Mouse (Mus musculus): ENCODE data around the gene Nab2. TPM values are rescaled to one million over a fixed set of nuclear protein-coding genes. Genes with fewer than 3 reads are reported as not detected.

Nab2 gene
- polyA plus RNA-seq, 1 experiment from 2014 or later, result 19.8 TPM

DNA sequence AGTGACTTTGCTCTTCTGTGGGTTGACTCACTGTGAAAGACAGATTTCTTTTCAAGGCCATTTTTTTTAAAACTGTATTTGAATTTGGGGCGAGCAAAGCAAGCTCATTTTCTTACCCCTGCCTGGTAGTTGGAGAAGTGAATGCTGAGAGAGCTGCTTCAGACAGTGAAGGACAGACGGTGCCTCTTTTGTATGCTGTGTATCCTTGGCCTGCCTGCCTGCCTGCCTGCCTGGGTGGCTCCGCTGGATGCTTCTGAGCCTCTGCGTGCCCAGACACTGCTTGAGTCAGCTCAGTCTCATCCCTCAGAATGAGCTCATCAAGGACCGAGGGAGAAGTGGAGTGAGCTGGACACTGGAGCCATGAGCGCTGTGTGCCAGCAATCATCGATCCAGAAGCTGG lies 30.6 kb upstream of the Nab2 start:
- H3K36me3 ChIP-seq (ENCODE audit: control insufficient read depth, insufficient read depth, low read length), result peaks cover 33% of the 10 kb centered on the region; the same call in 1 of the 2 replicates
- H3K4me3 ChIP-seq (ENCODE audit: low read length), result no peak overlapping the region
- no peaks in the 10 kb centered on the region for H3K27me3 ChIP-seq (ENCODE audit: control insufficient read depth, insufficient read depth, low read length)
- WGBS, result 93% methylated on average over 7 of the region's 7 CpGs
- no peak for ATAC-seq (ENCODE audit: low FRiP score, low TSS enrichment)
- no peaks in the 10 kb centered on the region for H3K9me3 ChIP-seq (ENCODE audit: control insufficient read depth, low read length)
- no peak overlapping the region for H3K4me2 ChIP-seq (replicated peaks; ENCODE audit: low read depth, low read length)
- H3K9ac ChIP-seq (ENCODE audit: low read depth, low read length), result no peak overlapping the region
- H3K4me1 ChIP-seq (ENCODE audit: control insufficient read depth, insufficient read depth, low read length), result no peaks in the 10 kb centered on the region
- H3K27ac ChIP-seq (ENCODE audit: low read depth, low read length), result no peak overlapping the region

- H3K27ac ChIP-seq (ENCODE audit: low read depth, low read length), result no peak overlapping the region
- no peak overlapping the region for H3K4me2 ChIP-seq (replicated peaks; ENCODE audit: low read depth, low read length)
- H3K4me1 ChIP-seq (ENCODE audit: control insufficient read depth, insufficient read depth, low read length), result no peaks in the 10 kb centered on the region
- 90% methylated on average over 7 of the region's 7 CpGs for WGBS
- H3K27me3 ChIP-seq (ENCODE audit: control insufficient read depth, insufficient read depth, low read length), result no peaks in the 10 kb centered on the region
- H3K9me3 ChIP-seq (ENCODE audit: control insufficient read depth, low read length), result no peaks in the 10 kb centered on the region
- H3K9ac ChIP-seq (ENCODE audit: low read depth, low read length), result no peak overlapping the region
- H3K4me3 ChIP-seq (ENCODE audit: low read length), result no peak overlapping the region
- H3K36me3 ChIP-seq (ENCODE audit: control insufficient read depth, insufficient read depth, low read length), result peaks cover 53% of the 10 kb centered on the region; the same call in 1 of the 2 replicates
- no peak for ATAC-seq (ENCODE audit: low FRiP score, low TSS enrichment)
Measured at GRCm38 (mm10) chr10:127695775-127696174, 27.4 kb upstream of the Nab2 start.

- Histone ChIP-seq H3K27me3 (ENCODE audit: control insufficient read depth, insufficient read depth, low read length) (no peaks in the 10 kb centered on the region), H3K27ac (ENCODE audit: low read depth, low read length) (no peak overlapping the region), H3K4me3 (ENCODE audit: low read length) (no peak overlapping the region), H3K4me1 (ENCODE audit: control insufficient read depth, insufficient read depth, low read length) (no peaks in the 10 kb centered on the region), H3K9ac (ENCODE audit: low read depth, low read length) (no peak overlapping the region), H3K36me3 (ENCODE audit: control insufficient read depth, insufficient read depth, low read length) (peaks cover 61% of the 10 kb centered on the region; the same call in 1 of the 2 replicates), H3K4me2 (replicated peaks; ENCODE audit: low read depth, low read length) (no peak overlapping the region), H3K9me3 (ENCODE audit: control insufficient read depth, low read length) (no peaks in the 10 kb centered on the region)
- ATAC-seq (ENCODE audit: low FRiP score, low TSS enrichment), result no peak
- 54% methylated on average over 2 of the region's 2 CpGs for WGBS
Measured at GRCm38 (mm10) chr10:127694636-127695035, 26.3 kb upstream of the Nab2 start.

DNA sequence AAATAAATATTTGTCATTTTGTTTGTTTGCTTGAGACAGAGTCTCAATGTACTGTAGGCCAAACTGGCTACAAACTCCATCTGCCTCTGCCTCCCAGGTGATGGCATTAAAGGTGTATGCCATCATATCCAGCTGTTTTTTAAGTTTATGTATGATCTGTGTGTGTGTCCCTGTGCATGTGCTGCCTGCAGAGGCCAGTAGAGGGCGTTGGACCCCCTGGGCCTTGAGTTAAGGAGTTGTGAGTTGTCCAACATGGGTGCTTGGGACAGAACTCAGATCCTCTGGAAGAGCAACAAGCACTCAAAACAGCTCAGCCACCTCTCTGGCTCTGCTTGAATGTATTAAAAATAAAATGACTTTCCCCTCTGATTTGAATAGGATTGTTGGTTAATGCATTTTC lies 22.7 kb upstream of the Nab2 start:
- peaks cover 50% of the 10 kb centered on the region; the same call in 1 of the 2 replicates for H3K36me3 ChIP-seq (ENCODE audit: control insufficient read depth, insufficient read depth, low read length)
- ATAC-seq (ENCODE audit: low FRiP score, low TSS enrichment), result no peak

DNA sequence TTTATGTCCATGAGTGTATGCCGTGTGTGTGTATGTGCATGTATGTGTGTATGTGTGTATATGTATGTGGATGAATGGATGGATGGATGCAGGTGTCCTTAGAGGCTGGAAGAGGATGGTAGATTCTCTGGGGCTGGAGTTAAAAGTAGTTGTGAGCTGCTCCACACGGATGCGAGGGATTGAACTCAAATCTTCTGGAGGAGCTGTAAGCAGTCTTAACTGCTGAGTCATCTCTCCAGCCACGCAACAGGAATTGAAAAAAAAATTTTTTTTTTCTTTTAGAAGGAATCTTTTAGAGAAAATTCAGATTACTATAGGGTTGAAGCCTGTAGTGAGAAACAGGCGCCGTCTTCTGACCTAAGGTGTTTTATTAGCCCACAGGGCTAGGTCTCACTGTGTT lies 14.5 kb upstream of the Nab2 start:
- no peaks in the 10 kb centered on the region for H3K27me3 ChIP-seq (ENCODE audit: control insufficient read depth, insufficient read depth, low read length)
- no peaks in the 10 kb centered on the region for H3K36me3 ChIP-seq (ENCODE audit: control insufficient read depth, insufficient read depth, low read length)
- no peak overlapping the region for H3K4me3 ChIP-seq (ENCODE audit: low read length)
- H3K4me2 ChIP-seq (replicated peaks; ENCODE audit: low read depth, low read length), result no peak overlapping the region
- H3K9me3 ChIP-seq (ENCODE audit: control insufficient read depth, low read length), result no peaks in the 10 kb centered on the region
- no peaks in the 10 kb centered on the region for H3K4me1 ChIP-seq (ENCODE audit: control insufficient read depth, insufficient read depth, low read length)
- 84% methylated on average over 6 of the region's 6 CpGs for WGBS
- no peak overlapping the region for H3K27ac ChIP-seq (ENCODE audit: low read depth, low read length)
- no peak overlapping the region for H3K9ac ChIP-seq (ENCODE audit: low read depth, low read length)
- ATAC-seq (ENCODE audit: low FRiP score, low TSS enrichment), result no peak

More for the DNA sequence above, 22.7 kb upstream of the Nab2 start:
- Histone ChIP-seq H3K27ac (ENCODE audit: low read depth, low read length) (no peak overlapping the region), H3K9me3 (ENCODE audit: control insufficient read depth, low read length) (no peaks in the 10 kb centered on the region), H3K4me3 (ENCODE audit: low read length) (no peak overlapping the region), H3K27me3 (ENCODE audit: control insufficient read depth, insufficient read depth, low read length) (no peaks in the 10 kb centered on the region), H3K4me2 (replicated peaks; ENCODE audit: low read depth, low read length) (no peak overlapping the region), H3K9ac (ENCODE audit: low read depth, low read length) (no peak overlapping the region), H3K4me1 (ENCODE audit: control insufficient read depth, insufficient read depth, low read length) (no peaks in the 10 kb centered on the region)
- 14% methylated on average over 1 of the region's 1 CpGs for WGBS

DNA sequence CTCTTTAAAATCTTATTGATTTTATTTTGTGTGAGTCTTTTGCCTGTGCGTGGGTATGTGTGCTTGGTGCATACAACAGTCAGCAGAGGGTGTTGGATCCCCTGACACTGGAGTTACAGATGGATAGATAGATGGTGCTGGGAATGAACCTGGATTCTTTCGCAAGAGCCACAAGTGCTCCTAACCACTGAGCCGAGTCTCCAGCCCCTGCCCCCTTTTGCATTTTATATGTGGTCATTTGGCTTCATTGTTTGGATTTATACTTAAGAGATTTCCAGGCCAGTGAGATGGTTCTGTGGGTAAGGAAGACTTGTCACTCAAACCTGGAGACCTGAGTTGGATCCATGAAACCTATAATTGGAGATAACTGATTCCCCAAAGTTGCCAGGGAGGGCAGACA lies 11.5 kb upstream of the Nab2 start:
- Histone ChIP-seq H3K9ac (ENCODE audit: low read depth, low read length) (no peak overlapping the region), H3K9me3 (ENCODE audit: control insufficient read depth, low read length) (no peaks in the 10 kb centered on the region), H3K36me3 (ENCODE audit: control insufficient read depth, insufficient read depth, low read length) (no peaks in the 10 kb centered on the region), H3K27me3 (ENCODE audit: control insufficient read depth, insufficient read depth, low read length) (no peaks in the 10 kb centered on the region), H3K4me1 (ENCODE audit: control insufficient read depth, insufficient read depth, low read length) (no peaks in the 10 kb centered on the region), H3K27ac (ENCODE audit: low read depth, low read length) (no peak overlapping the region), H3K4me3 (ENCODE audit: low read length) (no peak overlapping the region), H3K4me2 (replicated peaks; ENCODE audit: low read depth, low read length) (no peak overlapping the region)
- WGBS, result 85% methylated on average over 3 of the region's 3 CpGs
- no peak for ATAC-seq (ENCODE audit: low FRiP score, low TSS enrichment)

DNA sequence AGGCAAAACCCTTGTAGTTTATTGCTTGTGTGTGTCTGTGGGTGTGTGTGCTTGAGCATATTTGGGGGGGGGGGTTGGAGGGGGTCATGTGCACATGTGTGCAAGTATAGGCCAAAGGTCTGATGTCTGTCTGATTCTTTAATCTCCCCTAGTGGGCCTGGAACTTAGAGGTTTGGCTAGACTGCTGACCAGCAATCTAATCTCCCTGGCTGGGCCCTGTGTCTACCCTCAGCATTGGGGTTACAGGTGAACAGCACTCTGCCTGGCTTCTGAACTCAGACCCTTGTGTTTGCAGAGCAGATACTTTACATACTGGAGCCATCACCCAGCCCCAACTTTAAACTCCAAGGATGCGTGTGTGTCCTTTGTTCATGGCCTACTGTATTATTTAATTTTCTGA lies 10.8 kb upstream of the Nab2 start:
- Histone ChIP-seq H3K9me3 (ENCODE audit: control insufficient read depth, low read length) (no peaks in the 10 kb centered on the region), H3K4me2 (replicated peaks; ENCODE audit: low read depth, low read length) (no peak overlapping the region), H3K36me3 (ENCODE audit: control insufficient read depth, insufficient read depth, low read length) (no peaks in the 10 kb centered on the region), H3K9ac (ENCODE audit: low read depth, low read length) (no peak overlapping the region), H3K4me3 (ENCODE audit: low read length) (no peak overlapping the region), H3K27me3 (ENCODE audit: control insufficient read depth, insufficient read depth, low read length) (no peaks in the 10 kb centered on the region), H3K4me1 (ENCODE audit: control insufficient read depth, insufficient read depth, low read length) (no peaks in the 10 kb centered on the region), H3K27ac (ENCODE audit: low read depth, low read length) (no peak overlapping the region)
- ATAC-seq (ENCODE audit: low FRiP score, low TSS enrichment), result no peak
- WGBS, result 100% methylated on average over 1 of the region's 1 CpGs

DNA sequence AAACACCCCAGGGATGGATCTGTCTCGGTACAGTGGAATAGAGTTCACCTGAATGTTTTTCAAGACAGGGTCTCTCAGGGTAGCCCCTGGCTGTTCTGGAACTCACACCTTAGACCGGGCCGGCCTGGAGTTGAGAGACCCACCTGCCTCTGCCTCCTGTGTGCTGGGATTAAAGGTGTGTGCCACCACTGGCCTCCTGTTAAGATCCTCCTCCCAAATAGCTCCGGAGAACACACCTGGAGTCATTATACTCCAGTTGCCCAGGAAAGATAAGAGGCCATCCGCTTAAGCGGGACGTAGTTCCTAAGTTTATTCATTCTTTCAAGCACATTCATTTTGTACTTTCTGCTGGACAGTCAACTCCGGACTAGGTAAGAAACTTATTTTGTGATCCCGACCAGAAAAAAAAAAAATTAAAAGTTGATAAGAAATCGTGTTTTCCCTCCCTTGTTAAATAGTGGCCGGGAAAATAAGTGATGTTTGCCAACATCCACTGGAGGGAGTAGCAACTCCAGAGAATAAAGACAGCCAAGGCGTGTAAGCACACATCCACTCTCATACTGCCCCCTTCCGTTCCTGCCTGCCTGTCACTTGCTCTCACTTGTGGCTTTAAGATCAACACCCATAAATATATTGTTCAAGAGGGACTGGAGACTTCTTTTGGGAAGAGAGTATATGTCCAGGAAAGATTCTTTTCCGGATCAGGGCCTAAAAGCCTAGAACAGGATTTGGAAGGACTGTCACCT lies 9.4 kb upstream of the Nab2 start:
- no peaks in the 10 kb centered on the region for H3K9me3 ChIP-seq (ENCODE audit: control insufficient read depth, low read length)
- no peak overlapping the region; the same call in 1 of the 2 replicates for H3K27ac ChIP-seq (ENCODE audit: low read depth, low read length)
- H3K4me2 ChIP-seq (replicated peaks; ENCODE audit: low read depth, low read length), result peak overlapping the region; percentile 98
- no peaks in the 10 kb centered on the region for H3K4me1 ChIP-seq (ENCODE audit: control insufficient read depth, insufficient read depth, low read length)
- H3K9ac ChIP-seq (ENCODE audit: low read depth, low read length), result peak overlapping the region; percentile 73
- H3K27me3 ChIP-seq (ENCODE audit: control insufficient read depth, insufficient read depth, low read length), result no peaks in the 10 kb centered on the region
- 12% methylated on average over 14 of the region's 14 CpGs for WGBS
- ATAC-seq (ENCODE audit: low FRiP score, low TSS enrichment), result no peak
- H3K36me3 ChIP-seq (ENCODE audit: control insufficient read depth, insufficient read depth, low read length), result no peaks in the 10 kb centered on the region
- H3K4me3 ChIP-seq (ENCODE audit: low read length), result peak overlapping the region; percentile 61

GRCm38 (mm10) chr10:127676691-127677548 lies 8.6 kb upstream of the Nab2 start:
- Histone ChIP-seq H3K9ac (ENCODE audit: low read depth, low read length) (peak overlapping the region; percentile 73), H3K27me3 (ENCODE audit: control insufficient read depth, insufficient read depth, low read length) (no peaks in the 10 kb centered on the region), H3K4me1 (ENCODE audit: control insufficient read depth, insufficient read depth, low read length) (no peaks in the 10 kb centered on the region), H3K36me3 (ENCODE audit: control insufficient read depth, insufficient read depth, low read length) (no peaks in the 10 kb centered on the region), H3K4me3 (ENCODE audit: low read length) (peak overlapping the region; percentile 61), H3K4me2 (replicated peaks; ENCODE audit: low read depth, low read length) (peak overlapping the region; percentile 98), H3K27ac (ENCODE audit: low read depth, low read length) (peak overlapping the region; percentile 52; the same call in 1 of the 2 replicates), H3K9me3 (ENCODE audit: control insufficient read depth, low read length) (no peaks in the 10 kb centered on the region)
- under 1% methylated on average over 63 of the region's 71 CpGs for WGBS
- ATAC-seq (ENCODE audit: low FRiP score, low TSS enrichment), result peak; percentile 95
